Mouse (Mus musculus): ENCODE measurements around the gene Plb1.

Gene Plb1

GRCm38 (mm10) chr5:32337336-32337735 is 104.8 kb downstream of the Plb1 start:
- no peak for DNase-seq

- DNase-seq, result peak; percentile 22 to 42
Observed at GRCm38 (mm10) chr5:32338339-32338738, 105.8 kb downstream of the Plb1 start.

GRCm38 (mm10) chr5:32338766-32339165 is 106.3 kb downstream of the Plb1 start:
- DNase-seq, result no peak

GRCm38 (mm10) chr5:32340246-32340645 is 107.7 kb downstream of the Plb1 start:
- DNase-seq, result no peak

- no peak for DNase-seq
Observed at GRCm38 (mm10) chr5:32342711-32343285, 110.3 kb downstream of the Plb1 start.

- DNase-seq, result peak; percentile 72 to 76
Observed at GRCm38 (mm10) chr5:32346025-32346912, 113.8 kb downstream of the Plb1 start.

GRCm38 (mm10) chr5:32349718-32350117 is 117.2 kb downstream of the Plb1 start:
- DNase-seq, result peak; percentile 49 to 62

- peak; percentile 65 to 79 for DNase-seq
Observed at GRCm38 (mm10) chr5:32350551-32351256, 118.2 kb downstream of the Plb1 start.

- DNase-seq, result no peak
Observed at GRCm38 (mm10) chr5:32351721-32352465, 119.4 kb downstream of the Plb1 start.

GRCm38 (mm10) chr5:32352845-32353244 is 120.3 kb downstream of the Plb1 start:
- peak in 1 of 2 experiments; percentile 28 for DNase-seq

- peak; percentile 74 to 79 for DNase-seq
Observed at GRCm38 (mm10) chr5:32353280-32353679, 120.8 kb downstream of the Plb1 start.

GRCm38 (mm10) chr5:32360511-32360910 is 128.0 kb downstream of the Plb1 start:
- DNase-seq, result no peak

- DNase-seq, result no peak
Observed at GRCm38 (mm10) chr5:32361441-32362235, 129.1 kb downstream of the Plb1 start.

GRCm38 (mm10) chr5:32369391-32369790 is 136.9 kb downstream of the Plb1 start:
- no peak for DNase-seq

GRCm38 (mm10) chr5:32371239-32371638 is 138.7 kb downstream of the Plb1 start:
- no peak for DNase-seq

GRCm38 (mm10) chr5:32378546-32378945 is 146.0 kb downstream of the Plb1 start:
- DNase-seq, result no peak

- no peak for DNase-seq
Observed at GRCm38 (mm10) chr5:32388656-32389055, 156.1 kb downstream of the Plb1 start.

- DNase-seq, result no peak
Observed at GRCm38 (mm10) chr5:32390295-32390694, 157.8 kb downstream of the Plb1 start.

GRCm38 (mm10) chr5:32392281-32392680 is 159.8 kb downstream of the Plb1 start:
- peak in 1 of 2 experiments; percentile 33 for DNase-seq

- no peak for DNase-seq
Observed at GRCm38 (mm10) chr5:32394586-32394985, 162.1 kb downstream of the Plb1 start.

- DNase-seq, result no peak
Observed at GRCm38 (mm10) chr5:32395101-32395892, 162.8 kb downstream of the Plb1 start.
